Mouse (Mus musculus) limb, embryonic 14.5 days (tissue): Measurements from ENCODE around the gene Akap2. TPM values are rescaled to one million over a fixed set of nuclear protein-coding genes. Genes with fewer than 3 reads are reported as not detected.

Experiments
- ATAC-seq: fragments of 200-750 bp; cut with Nextera tagmentation; 2 replicates; pipeline ENCODE4 v1.8.0; 2017; ENCODE audit warnings: low read depth, moderate number of reproducible peaks, moderate TSS enrichment; ENCODE audit not compliant: low FRiP score
- DNase-seq: peaks from one replicate; pipeline ENCODE4 v3.0.0-alpha.2; 2015; ENCODE audit warnings: low spot score
- H3K27ac ChIP-seq: fragments of 300-500 bp; sonication (generic); replicated peaks from 2 replicates; pipeline ENCODE4 v1.5.1; 2014; ENCODE audit warnings: low read depth, mild to moderate bottlenecking, low read length, moderate library complexity, mixed read lengths
- H3K27me3 ChIP-seq: fragments of 300-500 bp; sonication (generic); 2 replicates; pipeline ENCODE4 v1.6.1; 2014; ENCODE audit warnings: low read length, mixed read lengths; ENCODE audit not compliant: control insufficient read depth, insufficient read depth
- H3K36me3 ChIP-seq: fragments of 300-500 bp; sonication (generic); 2 replicates; pipeline ENCODE4 v1.6.1; 2014; ENCODE audit warnings: mild to moderate bottlenecking, low read length, moderate library complexity, mixed read lengths; ENCODE audit not compliant: control insufficient read depth, insufficient read depth
- H3K4me1 ChIP-seq: fragments of 300-500 bp; sonication (generic); 2 replicates; pipeline ENCODE4 v1.6.1; 2014; ENCODE audit warnings: antibody characterized with exemption, low read length, mixed read lengths; ENCODE audit not compliant: control insufficient read depth, insufficient read depth
- H3K4me2 ChIP-seq: fragments of 300-500 bp; sonication (generic); replicated peaks from 2 replicates; pipeline ENCODE4 v1.6.1; 2014; ENCODE audit warnings: low read depth, mild to moderate bottlenecking, low read length, moderate library complexity; ENCODE audit not compliant: severe bottlenecking
- H3K4me3 ChIP-seq: fragments of 300-500 bp; sonication (generic); replicated peaks from 2 replicates; pipeline ENCODE4 v1.5.1; 2014; ENCODE audit warnings: low read length
- H3K9ac ChIP-seq: fragments of 300-500 bp; sonication (generic); 2 replicates; pipeline ENCODE4 v1.6.1; 2014; ENCODE audit warnings: mild to moderate bottlenecking, low read depth, low read length, moderate library complexity; ENCODE audit not compliant: severe bottlenecking
- H3K9me3 ChIP-seq: fragments of 300-500 bp; sonication (generic); 2 replicates; pipeline ENCODE4 v1.6.1; 2016; ENCODE audit warnings: low read length; ENCODE audit not compliant: control insufficient read depth
- POLR2A ChIP-seq: fragments of 200-500 bp; IDR thresholded peaks from 2 replicates; pipeline ENCODE4 v1.8.0; 2012; ENCODE audit warnings: inconsistent platforms, mild to moderate bottlenecking, moderate library complexity, borderline replicate concordance; ENCODE audit not compliant: insufficient read depth, insufficient read length; ENCODE audit errors: extremely low read depth
- WGBS: fragments of 180-500 bp; shearing (Covaris S2); extraction: QIAGEN DNeasy Blood & Tissue Kit; methylation state at CpG from one replicate; pipeline ENCODE4 v1.1.7; 2014; 5-methylcytosine and 5-hydroxymethylcytosine counted together
- polyA plus RNA-seq, 2 experiments: library from polyadenylated mRNA; depleted of rRNA in 1 of 2; stranded (reverse) in 1 of 2; unstranded in 1 of 2; fragments of >200 nt; fragmentation: Nextera tagmentation in 1 of 2; extraction: Ambion mirVana in 1 of 2; gene quantifications; 2 replicates each; pipeline versions ENCODE4 v1.2.1 to v1.2.3; 2012 to 2014

Akap2 gene
- polyA plus RNA-seq, 2 experiments = 23.6 to 27.6 TPM

- WGBS = 83% methylated on average over 11 of the region's 11 CpGs
- H3K9ac ChIP-seq = no peak overlapping the region
- TF ChIP-seq POLR2A = no peak
- DNase-seq (no peak), ATAC-seq (no peak)
- H3K27ac ChIP-seq = no peak overlapping the region
- no peaks in the 10 kb centered on the region for H3K27me3 ChIP-seq
- H3K4me3 ChIP-seq = no peak overlapping the region
- no peaks in the 10 kb centered on the region for H3K36me3 ChIP-seq
- 0 out of 2 replicates have a peak, but pooled peaks cover 3% of the 10 kb centered on the region for H3K4me1 ChIP-seq
- no peak overlapping the region for H3K4me2 ChIP-seq
- no peaks in the 10 kb centered on the region for H3K9me3 ChIP-seq
These were observed 34.5 kb upstream of the Akap2 start for GRCm38 (mm10) chr4:57682944-57683343.

DNA sequence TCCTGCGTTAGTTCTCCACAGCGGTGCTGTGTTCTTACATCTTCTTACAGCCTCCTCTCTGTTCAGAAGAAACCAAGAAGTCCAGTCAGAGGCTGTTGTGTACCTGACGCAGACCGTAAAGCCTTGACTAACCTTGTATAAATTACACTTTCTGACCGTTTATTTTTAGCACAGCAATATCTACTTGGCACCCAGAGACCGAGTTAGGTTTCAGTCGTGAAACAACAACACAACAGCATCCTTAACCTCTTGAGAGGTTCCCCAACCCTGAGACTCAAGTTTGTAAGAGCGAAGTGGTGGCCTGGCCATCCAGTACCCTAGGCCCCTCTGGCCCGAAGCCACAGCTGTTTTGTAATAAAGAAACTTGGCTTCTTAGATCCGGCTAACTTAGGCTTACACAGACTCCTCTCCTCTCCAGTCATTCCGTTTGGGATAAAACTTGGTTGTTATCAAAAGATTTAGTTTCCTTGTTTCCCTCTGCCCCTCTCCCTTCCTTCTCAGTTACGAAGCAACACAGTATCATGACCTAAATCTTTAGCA, 32.7 kb upstream of the Akap2 start:
- 0 out of 2 replicates have a peak, but pooled peaks cover 3% of the 10 kb centered on the region for H3K4me1 ChIP-seq
- DNase-seq (no peak), ATAC-seq (no peak)
- WGBS = 60% methylated on average over 12 of the region's 12 CpGs
- H3K27ac ChIP-seq = no peak overlapping the region
- H3K9me3 ChIP-seq = no peaks in the 10 kb centered on the region
- no peak for TF ChIP-seq POLR2A
- H3K4me3 ChIP-seq = no peak overlapping the region
- no peak overlapping the region for H3K4me2 ChIP-seq
- no peak overlapping the region for H3K9ac ChIP-seq
- H3K27me3 ChIP-seq = no peaks in the 10 kb centered on the region
- H3K36me3 ChIP-seq = peaks cover 6% of the 10 kb centered on the region; the same call in 1 of the 2 replicates

DNA sequence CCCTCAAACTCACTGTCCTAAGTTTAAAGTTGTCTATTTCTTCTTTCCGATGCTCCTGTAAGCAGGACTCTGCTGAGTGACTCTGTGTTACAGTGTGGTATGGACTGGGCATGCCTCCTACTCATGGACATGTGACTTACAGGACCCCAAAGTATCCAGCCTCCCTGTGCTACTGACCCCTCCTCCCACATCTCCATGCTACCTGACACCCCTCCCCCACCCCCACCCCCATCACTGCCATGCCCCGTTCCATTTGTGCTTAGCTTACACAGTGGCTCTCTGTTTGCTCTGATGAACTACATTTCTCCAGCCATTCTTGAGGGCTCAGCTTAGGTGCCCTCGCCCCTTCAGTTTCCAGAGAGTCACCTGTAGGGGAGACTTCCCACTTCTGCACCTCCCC, 30.7 kb upstream of the Akap2 start:
- H3K4me3 ChIP-seq = no peak overlapping the region
- no peak for TF ChIP-seq POLR2A

GRCm38 (mm10) chr4:57687583-57687982, 29.9 kb upstream of the Akap2 start:
- Histone ChIP-seq H3K9me3 (no peaks in the 10 kb centered on the region), H3K4me1 (0 out of 2 replicates have a peak, but pooled peaks cover 3% of the 10 kb centered on the region), H3K27ac (no peak overlapping the region), H3K4me3 (no peak overlapping the region), H3K36me3 (peaks cover 16% of the 10 kb centered on the region; the same call in 1 of the 2 replicates), H3K9ac (no peak overlapping the region), H3K27me3 (no peaks in the 10 kb centered on the region), H3K4me2 (no peak overlapping the region)
- 80% methylated on average over 3 of the region's 3 CpGs for WGBS
- ATAC-seq = no peak
- TF ChIP-seq POLR2A = no peak
- no peak for DNase-seq

More for the DNA sequence above, 30.7 kb upstream of the Akap2 start:
- ATAC-seq (no peak), DNase-seq (no peak)
- Histone ChIP-seq H3K36me3 (peaks cover 16% of the 10 kb centered on the region; the same call in 1 of the 2 replicates), H3K27ac (no peak overlapping the region), H3K27me3 (no peaks in the 10 kb centered on the region), H3K4me2 (no peak overlapping the region), H3K4me1 (0 out of 2 replicates have a peak, but pooled peaks cover 3% of the 10 kb centered on the region), H3K9me3 (no peaks in the 10 kb centered on the region), H3K9ac (no peak overlapping the region)
- 57% methylated on average over 3 of the region's 3 CpGs for WGBS

DNA sequence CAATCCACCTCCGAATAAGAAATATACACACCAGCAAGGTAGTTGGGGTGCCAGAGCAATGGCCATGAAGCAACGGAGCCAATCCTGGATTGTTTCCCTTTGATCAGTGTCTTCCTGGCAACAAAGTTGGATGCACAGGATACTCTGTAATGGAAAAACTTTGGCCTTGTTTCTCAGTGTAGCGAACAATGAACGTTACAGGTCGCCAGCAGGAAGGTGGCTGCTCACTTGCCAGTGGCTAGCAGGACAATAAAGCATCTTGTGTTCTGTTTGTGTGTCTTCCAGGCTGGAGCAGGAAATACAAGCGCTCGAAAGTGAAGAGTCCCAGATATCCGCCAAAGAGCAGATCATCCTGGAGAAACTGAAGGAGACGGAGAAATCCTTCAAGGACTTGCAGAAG, 29.3 kb upstream of the Akap2 start:
- 0 out of 2 replicates have a peak, but pooled peaks cover 3% of the 10 kb centered on the region for H3K4me1 ChIP-seq
- no peaks in the 10 kb centered on the region for H3K27me3 ChIP-seq
- WGBS = 76% methylated on average over 9 of the region's 9 CpGs
- no peaks in the 10 kb centered on the region for H3K9me3 ChIP-seq
- H3K4me2 ChIP-seq = no peak overlapping the region
- ATAC-seq = no peak
- H3K27ac ChIP-seq = no peak overlapping the region
- DNase-seq = no peak
- H3K4me3 ChIP-seq = no peak overlapping the region
- peaks cover 16% of the 10 kb centered on the region; the same call in 1 of the 2 replicates for H3K36me3 ChIP-seq
- TF ChIP-seq POLR2A = no peak
- no peak overlapping the region for H3K9ac ChIP-seq
